Mouse (Mus musculus) neural tube, embryonic 12.5 days (tissue): ENCODE results near the gene Frmd6. TPM values are rescaled to one million over a fixed set of nuclear protein-coding genes. Genes with fewer than 3 reads are reported as not detected.

ENCODE experiments used
- ATAC-seq: fragments of 200-750 bp; cut with Nextera tagmentation; 2 replicates; pipeline ENCODE4 v1.8.0; 2017; ENCODE audit warnings: low read depth, mild to moderate bottlenecking, moderate TSS enrichment, moderate library complexity; ENCODE audit not compliant: low FRiP score
- H3K27ac ChIP-seq: fragments of 300-500 bp; sonication (generic); 2 replicates; pipeline ENCODE4 v1.5.1; 2016
- H3K27me3 ChIP-seq: fragments of 300-500 bp; sonication (generic); replicated peaks from 2 replicates; pipeline ENCODE4 v1.6.1; 2016; ENCODE audit warnings: mild to moderate bottlenecking
- H3K36me3 ChIP-seq: fragments of 300-500 bp; sonication (generic); 2 replicates; pipeline ENCODE4 v1.6.1; 2016; ENCODE audit warnings: mild to moderate bottlenecking
- H3K4me1 ChIP-seq: fragments of 300-500 bp; sonication (generic); 2 replicates; pipeline ENCODE4 v1.6.1; 2016
- H3K4me2 ChIP-seq: fragments of 300-500 bp; sonication (generic); replicated peaks from 2 replicates; pipeline ENCODE4 v1.6.1; 2016; ENCODE audit warnings: mild to moderate bottlenecking
- H3K4me3 ChIP-seq: fragments of 300-500 bp; sonication (generic); 2 replicates; pipeline ENCODE4 v1.5.1; 2016
- H3K9ac ChIP-seq: fragments of 300-500 bp; sonication (generic); 2 replicates; pipeline ENCODE4 v1.6.1; 2016; ENCODE audit warnings: mild to moderate bottlenecking
- H3K9me3 ChIP-seq: fragments of 300-500 bp; sonication (generic); 2 replicates; pipeline ENCODE4 v1.6.1; 2016; ENCODE audit warnings: mild to moderate bottlenecking
- WGBS: fragments of 180-500 bp; shearing (Covaris S2); methylation state at CpG from one replicate; pipeline ENCODE4 v1.1.7; 2016; 5-methylcytosine and 5-hydroxymethylcytosine counted together
- polyA plus RNA-seq: library from polyadenylated mRNA; unstranded; fragments of >200 nt; fragmentation: Nextera tagmentation; extraction: Ambion mirVana; gene quantifications from 2 replicates; pipeline ENCODE4 v1.2.1, GENCODE M21; 2016

The Frmd6 gene
- polyA plus RNA-seq, 1 experiment from 2014 or later: 23.2 TPM

- H3K4me1 ChIP-seq: no peaks in the 10 kb centered on the region; the same call in 1 of the 2 replicates
- ATAC-seq: no peak
- WGBS: 92% methylated on average over 4 of the region's 4 CpGs
- H3K36me3 ChIP-seq: no peaks in the 10 kb centered on the region
- no peak overlapping the region for H3K4me3 ChIP-seq
- H3K9me3 ChIP-seq: no peaks in the 10 kb centered on the region
- H3K27me3 ChIP-seq: no peaks in the 10 kb centered on the region
- no peak overlapping the region for H3K4me2 ChIP-seq
- H3K9ac ChIP-seq: no peak overlapping the region
- H3K27ac ChIP-seq: no peak overlapping the region
These were observed 8.7 kb downstream of the Frmd6 start for GRCm38 (mm10) chr12:70834043-70834442.

- no peaks in the 10 kb centered on the region for H3K27me3 ChIP-seq
- H3K4me3 ChIP-seq: no peak overlapping the region
- ATAC-seq: no peak
- no peaks in the 10 kb centered on the region for H3K36me3 ChIP-seq
- 84% methylated on average over 5 of the region's 5 CpGs for WGBS
- H3K4me1 ChIP-seq: no peaks in the 10 kb centered on the region
- no peak overlapping the region for H3K4me2 ChIP-seq
- H3K9ac ChIP-seq: no peak overlapping the region
- H3K27ac ChIP-seq: no peak overlapping the region
- H3K9me3 ChIP-seq: no peaks in the 10 kb centered on the region
These were observed 9.7 kb downstream of the Frmd6 start for GRCm38 (mm10) chr12:70835004-70835403.

- Histone ChIP-seq H3K4me1 (no peaks in the 10 kb centered on the region), H3K27me3 (no peaks in the 10 kb centered on the region), H3K4me2 (no peak overlapping the region), H3K36me3 (no peaks in the 10 kb centered on the region), H3K4me3 (no peak overlapping the region), H3K9ac (no peak overlapping the region), H3K9me3 (no peaks in the 10 kb centered on the region), H3K27ac (no peak overlapping the region)
- WGBS: 78% methylated on average over 12 of the region's 12 CpGs
- ATAC-seq: no peak
These were observed 12.5 kb downstream of the Frmd6 start for GRCm38 (mm10) chr12:70837792-70838321.

GRCm38 (mm10) chr12:70845371-70845770, 20.1 kb downstream of the Frmd6 start:
- Histone ChIP-seq H3K4me3 (no peak overlapping the region), H3K9ac (no peak overlapping the region), H3K36me3 (no peaks in the 10 kb centered on the region), H3K27ac (no peak overlapping the region), H3K4me2 (no peak overlapping the region), H3K4me1 (peaks cover 7% of the 10 kb centered on the region), H3K27me3 (no peaks in the 10 kb centered on the region), H3K9me3 (no peaks in the 10 kb centered on the region)
- ATAC-seq: no peak
- 88% methylated on average over 2 of the region's 2 CpGs for WGBS

GRCm38 (mm10) chr12:70849024-70849423, 23.7 kb downstream of the Frmd6 start:
- H3K27me3 ChIP-seq: no peaks in the 10 kb centered on the region
- no peak overlapping the region for H3K27ac ChIP-seq
- no peak overlapping the region for H3K4me2 ChIP-seq
- no peak overlapping the region for H3K9ac ChIP-seq
- ATAC-seq: no peak
- no peak overlapping the region for H3K4me3 ChIP-seq
- no peaks in the 10 kb centered on the region for H3K36me3 ChIP-seq
- H3K9me3 ChIP-seq: no peaks in the 10 kb centered on the region
- WGBS: 88% methylated on average over 9 of the region's 9 CpGs
- peaks cover 7% of the 10 kb centered on the region for H3K4me1 ChIP-seq

- Histone ChIP-seq H3K27ac (no peak overlapping the region), H3K4me1 (peaks cover 7% of the 10 kb centered on the region), H3K36me3 (no peaks in the 10 kb centered on the region), H3K9me3 (no peaks in the 10 kb centered on the region), H3K27me3 (no peaks in the 10 kb centered on the region), H3K9ac (no peak overlapping the region), H3K4me2 (no peak overlapping the region), H3K4me3 (no peak overlapping the region)
- no peak for ATAC-seq
- WGBS: 67% methylated on average over 11 of the region's 11 CpGs
These were observed 24.4 kb downstream of the Frmd6 start for GRCm38 (mm10) chr12:70849517-70850291.

- peaks cover 7% of the 10 kb centered on the region for H3K4me1 ChIP-seq
- ATAC-seq: no peak
- WGBS: 50% methylated on average over 7 of the region's 7 CpGs
These were observed 26.1 kb downstream of the Frmd6 start for GRCm38 (mm10) chr12:70851342-70851960.

GRCm38 (mm10) chr12:70853026-70853425, 27.7 kb downstream of the Frmd6 start:
- no peak overlapping the region for H3K27ac ChIP-seq

More at GRCm38 (mm10) chr12:70851342-70851960, 26.1 kb downstream of the Frmd6 start:
- no peaks in the 10 kb centered on the region for H3K9me3 ChIP-seq
- no peaks in the 10 kb centered on the region for H3K27me3 ChIP-seq
- H3K9ac ChIP-seq: no peak overlapping the region
- H3K4me3 ChIP-seq: no peak overlapping the region
- H3K36me3 ChIP-seq: no peaks in the 10 kb centered on the region
- H3K27ac ChIP-seq: no peak overlapping the region
- H3K4me2 ChIP-seq: no peak overlapping the region

GRCm38 (mm10) chr12:70855678-70856077, 30.4 kb downstream of the Frmd6 start:
- H3K36me3 ChIP-seq: no peaks in the 10 kb centered on the region
- no peak overlapping the region for H3K4me3 ChIP-seq
- no peaks in the 10 kb centered on the region for H3K9me3 ChIP-seq
- 80% methylated on average over 6 of the region's 6 CpGs for WGBS
- no peaks in the 10 kb centered on the region for H3K4me1 ChIP-seq
- H3K27ac ChIP-seq: no peak overlapping the region
- no peak for ATAC-seq
- no peaks in the 10 kb centered on the region for H3K27me3 ChIP-seq
- H3K9ac ChIP-seq: no peak overlapping the region
- no peak overlapping the region for H3K4me2 ChIP-seq

More at GRCm38 (mm10) chr12:70853026-70853425, 27.7 kb downstream of the Frmd6 start:
- Histone ChIP-seq H3K27me3 (no peaks in the 10 kb centered on the region), H3K9ac (no peak overlapping the region), H3K9me3 (no peaks in the 10 kb centered on the region), H3K4me2 (no peak overlapping the region), H3K4me1 (peaks cover 7% of the 10 kb centered on the region), H3K36me3 (no peaks in the 10 kb centered on the region), H3K4me3 (no peak overlapping the region)
- no peak for ATAC-seq
- 47% methylated on average over 6 of the region's 6 CpGs for WGBS

- no peak overlapping the region for H3K9ac ChIP-seq
- H3K4me2 ChIP-seq: no peak overlapping the region
- no peaks in the 10 kb centered on the region for H3K9me3 ChIP-seq
- no peak overlapping the region for H3K4me3 ChIP-seq
- no peak overlapping the region for H3K27ac ChIP-seq
- 91% methylated on average over 4 of the region's 4 CpGs for WGBS
- H3K36me3 ChIP-seq: no peaks in the 10 kb centered on the region
- no peaks in the 10 kb centered on the region for H3K27me3 ChIP-seq
- no peaks in the 10 kb centered on the region for H3K4me1 ChIP-seq
- ATAC-seq: no peak
These were observed 31.5 kb downstream of the Frmd6 start for GRCm38 (mm10) chr12:70856776-70857175.

- H3K9me3 ChIP-seq: no peaks in the 10 kb centered on the region
- WGBS: 56% methylated on average over 7 of the region's 7 CpGs
- no peak overlapping the region for H3K9ac ChIP-seq
- H3K4me2 ChIP-seq: no peak overlapping the region
- H3K27me3 ChIP-seq: no peaks in the 10 kb centered on the region
- H3K4me3 ChIP-seq: no peak overlapping the region
- H3K4me1 ChIP-seq: no peaks in the 10 kb centered on the region; the same call in 1 of the 2 replicates
- ATAC-seq: no peak
- H3K36me3 ChIP-seq: no peaks in the 10 kb centered on the region
- H3K27ac ChIP-seq: no peak overlapping the region
These were observed 38.0 kb downstream of the Frmd6 start for GRCm38 (mm10) chr12:70863281-70863680.

- Histone ChIP-seq H3K9ac (no peak overlapping the region), H3K4me1 (peaks cover 7% of the 10 kb centered on the region), H3K36me3 (no peaks in the 10 kb centered on the region), H3K27ac (no peak overlapping the region), H3K4me3 (no peak overlapping the region), H3K4me2 (no peak overlapping the region), H3K27me3 (no peaks in the 10 kb centered on the region), H3K9me3 (no peaks in the 10 kb centered on the region)
- no peak for ATAC-seq
- WGBS: 70% methylated on average over 3 of the region's 3 CpGs
These were observed 42.5 kb downstream of the Frmd6 start for GRCm38 (mm10) chr12:70867780-70868179.
